Mouse (Mus musculus) limb, embryonic 11.5 days (tissue): ENCODE measurements around the gene Slc22a4. TPM values are rescaled to one million over a fixed set of nuclear protein-coding genes. Genes with fewer than 3 reads are reported as not detected.
A peak's percentile ranks its signal among the peaks of the same experiment; 100 is the strongest.

Experiments used
- ATAC-seq: fragments of 200-750 bp; cut with Nextera tagmentation; 2 replicates; pipeline ENCODE4 v1.8.0; 2017; ENCODE audit warnings: low read depth; ENCODE audit not compliant: insufficient number of reproducible peaks, low FRiP score, low TSS enrichment
- DNase-seq: peaks from one replicate; pipeline ENCODE4 v3.0.0-alpha.2; 2015; ENCODE audit warnings: low spot score
- H3K27ac ChIP-seq: fragments of 300-500 bp; sonication (generic); replicated peaks from 2 replicates; pipeline ENCODE4 v1.5.1; 2014; ENCODE audit warnings: low read depth, mild to moderate bottlenecking, low read length
- H3K27me3 ChIP-seq: fragments of 300-500 bp; sonication (generic); 2 replicates; pipeline ENCODE4 v1.6.1; 2014; ENCODE audit warnings: mild to moderate bottlenecking, low read length, mixed read lengths; ENCODE audit not compliant: control insufficient read depth, insufficient read depth
- H3K36me3 ChIP-seq: fragments of 300-500 bp; sonication (generic); 2 replicates; pipeline ENCODE4 v1.6.1; 2014; ENCODE audit warnings: mild to moderate bottlenecking, low read length, moderate library complexity, mixed read lengths; ENCODE audit not compliant: control insufficient read depth, insufficient read depth
- H3K4me1 ChIP-seq: fragments of 300-500 bp; sonication (generic); 2 replicates; pipeline ENCODE4 v1.6.1; 2014; ENCODE audit warnings: low read length, mixed read lengths; ENCODE audit not compliant: control insufficient read depth, insufficient read depth
- H3K4me2 ChIP-seq: fragments of 300-500 bp; sonication (generic); 2 replicates; pipeline ENCODE4 v1.6.1; 2014; ENCODE audit warnings: low read depth, mild to moderate bottlenecking, moderate library complexity; ENCODE audit not compliant: severe bottlenecking
- H3K4me3 ChIP-seq: fragments of 300-500 bp; sonication (generic); 2 replicates; pipeline ENCODE4 v1.5.1; 2014; ENCODE audit warnings: low read depth, low read length
- H3K9ac ChIP-seq: fragments of 300-500 bp; sonication (generic); 2 replicates; pipeline ENCODE4 v1.6.1; 2014; ENCODE audit warnings: mild to moderate bottlenecking, low read length
- H3K9me3 ChIP-seq: fragments of 300-500 bp; sonication (generic); 2 replicates; pipeline ENCODE4 v1.6.1; 2016; ENCODE audit warnings: low read length; ENCODE audit not compliant: control insufficient read depth
- WGBS: fragments of 180-500 bp; shearing (Covaris S2); extraction: QIAGEN DNeasy Blood & Tissue Kit; methylation state at CpG from one replicate; pipeline ENCODE4 v1.1.7; 2014; 5-methylcytosine and 5-hydroxymethylcytosine counted together
- polyA plus RNA-seq: library from polyadenylated mRNA; unstranded; fragments of >200 nt; fragmentation: Nextera tagmentation; extraction: Ambion mirVana; gene quantifications from 2 replicates; pipeline ENCODE4 v1.2.1, GENCODE M21; 2014

Gene Slc22a4
- polyA plus RNA-seq, 1 experiment from 2014 or later, result 0.89 TPM

DNA sequence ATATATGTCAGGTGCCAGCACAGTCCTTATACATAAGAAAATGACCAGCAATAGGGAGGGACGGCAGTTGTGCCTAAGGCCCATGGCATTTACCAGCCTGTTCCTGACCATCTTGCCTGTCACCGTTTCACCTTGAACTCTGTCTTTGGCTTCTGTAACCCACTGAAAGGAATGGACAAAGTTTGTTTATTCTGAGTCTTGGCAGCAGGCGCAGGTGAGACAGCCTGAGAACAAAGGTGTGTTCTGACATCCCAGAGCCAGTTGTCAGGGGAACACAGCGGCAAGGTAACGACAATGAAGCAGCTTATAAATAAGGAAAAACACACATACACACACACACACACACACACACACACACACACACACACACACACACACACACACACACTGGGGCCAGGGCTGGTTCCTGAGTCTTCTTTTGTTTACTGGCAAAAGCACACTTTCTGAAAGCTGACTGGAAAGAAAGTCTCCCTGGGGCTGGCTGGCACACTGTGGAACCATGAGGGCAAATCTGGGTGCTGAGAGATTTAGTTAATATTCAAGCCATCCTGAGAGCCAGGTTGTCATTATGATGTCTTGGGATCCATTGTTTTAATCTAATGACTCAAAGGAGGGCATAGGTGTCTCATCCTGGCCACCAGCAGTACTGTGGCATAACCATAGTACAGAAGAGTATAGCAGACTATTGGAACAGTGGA lies 6.3 kb downstream of the Slc22a4 start:
- H3K27ac ChIP-seq, result no peak overlapping the region
- no peaks in the 10 kb centered on the region for H3K9me3 ChIP-seq
- WGBS, result 92% methylated on average over 5 of the region's 5 CpGs
- ATAC-seq, result no peak
- DNase-seq, result no peak
- no peaks in the 10 kb centered on the region for H3K27me3 ChIP-seq
- no peak overlapping the region for H3K9ac ChIP-seq
- H3K4me2 ChIP-seq, result no peak overlapping the region
- no peak overlapping the region for H3K4me3 ChIP-seq
- no peaks in the 10 kb centered on the region; the same call in 1 of the 2 replicates for H3K36me3 ChIP-seq
- H3K4me1 ChIP-seq, result no peaks in the 10 kb centered on the region

DNA sequence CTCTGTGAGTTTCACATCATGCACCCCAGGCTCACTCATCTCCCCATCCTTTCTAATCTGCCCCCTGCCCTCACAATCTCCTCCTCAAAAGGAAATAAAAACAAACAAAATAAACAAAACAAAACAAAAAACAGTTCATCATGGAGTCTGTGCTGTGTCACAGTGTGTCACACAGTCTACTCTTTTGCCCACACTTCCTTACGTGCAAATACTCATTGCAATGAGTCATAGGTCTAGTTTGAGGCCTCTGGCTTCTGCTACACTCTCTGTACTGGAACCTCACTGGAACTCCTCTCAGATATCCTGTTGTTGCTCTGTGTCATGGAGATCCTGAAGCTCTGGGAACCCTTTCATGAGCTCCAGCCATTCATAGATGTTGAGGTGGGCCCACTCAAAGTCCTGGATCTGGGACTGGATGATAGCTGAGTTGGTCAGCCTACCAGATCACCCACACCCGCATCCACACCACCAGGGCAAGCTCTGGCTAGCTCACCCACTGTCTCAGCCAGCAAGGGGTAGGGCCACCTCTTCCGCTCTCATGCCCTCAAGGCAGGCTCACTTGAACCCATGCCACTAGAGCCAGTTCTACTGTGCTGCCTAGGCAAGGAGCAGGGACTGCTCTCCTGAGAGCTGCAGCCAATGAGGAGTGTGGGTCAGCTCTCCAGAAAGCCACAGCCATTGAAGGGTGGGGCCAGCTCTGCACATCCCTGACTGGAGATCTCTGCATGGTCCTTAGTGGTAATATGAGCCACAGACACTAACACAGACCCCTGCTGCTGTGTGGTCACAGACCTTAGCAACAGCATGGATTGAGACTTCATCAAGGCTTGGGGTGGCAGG lies 8.8 kb downstream of the Slc22a4 start:
- Histone ChIP-seq H3K9me3 (no peaks in the 10 kb centered on the region), H3K4me2 (no peak overlapping the region), H3K36me3 (no peaks in the 10 kb centered on the region; the same call in 1 of the 2 replicates), H3K4me3 (no peak overlapping the region), H3K9ac (no peak overlapping the region), H3K27me3 (no peaks in the 10 kb centered on the region), H3K27ac (no peak overlapping the region), H3K4me1 (no peaks in the 10 kb centered on the region)
- ATAC-seq (no peak), DNase-seq (no peak)
- 82% methylated on average over 3 of the region's 3 CpGs for WGBS

DNA sequence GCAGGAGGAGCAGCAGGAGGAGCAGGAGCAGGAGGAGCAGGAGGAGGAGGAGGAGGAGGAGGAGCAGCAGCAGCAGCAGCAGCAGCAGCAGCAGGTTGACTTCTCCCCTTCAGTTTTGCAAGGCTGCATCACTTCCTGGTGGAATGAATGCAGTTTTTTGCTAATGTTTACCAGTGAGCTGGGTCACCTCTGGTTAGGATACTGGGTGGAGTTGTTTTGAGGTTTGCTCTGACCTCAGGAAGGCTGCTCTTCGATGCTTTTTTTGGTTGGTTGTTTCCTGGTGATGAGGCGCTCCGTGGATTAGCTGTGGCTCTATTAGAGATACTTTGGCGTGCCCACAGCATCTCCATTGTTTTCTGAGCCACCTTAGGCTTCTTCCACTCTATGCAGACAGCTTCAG lies 10.3 kb downstream of the Slc22a4 start:
- H3K4me3 ChIP-seq, result no peak overlapping the region
- H3K4me2 ChIP-seq, result no peak overlapping the region
- no peak overlapping the region for H3K9ac ChIP-seq
- H3K27me3 ChIP-seq, result no peaks in the 10 kb centered on the region
- WGBS, result 83% methylated on average over 4 of the region's 4 CpGs
- ATAC-seq (no peak), DNase-seq (no peak)
- H3K4me1 ChIP-seq, result no peaks in the 10 kb centered on the region
- no peak overlapping the region for H3K27ac ChIP-seq
- no peaks in the 10 kb centered on the region for H3K9me3 ChIP-seq
- H3K36me3 ChIP-seq, result no peaks in the 10 kb centered on the region

DNA sequence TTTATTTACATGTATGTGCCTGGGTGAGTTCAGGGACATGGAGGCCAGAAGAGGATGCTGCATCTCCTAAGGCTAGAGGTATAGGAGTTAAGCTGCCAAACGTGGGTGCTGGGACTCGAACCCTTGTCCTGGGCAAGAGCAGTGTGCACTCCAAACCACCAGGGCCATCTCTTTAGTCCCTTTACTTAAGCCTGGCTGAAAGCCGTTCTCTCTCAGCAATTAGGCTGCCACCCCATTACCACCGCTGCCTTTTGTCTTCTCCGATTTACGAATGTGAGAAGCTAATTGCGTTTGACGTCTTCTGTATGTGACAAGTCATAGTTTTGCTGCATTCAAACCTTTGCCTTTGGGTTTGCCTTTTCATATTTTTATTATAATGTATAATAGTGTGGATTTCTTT lies 11.8 kb downstream of the Slc22a4 start:
- 64% methylated on average over 8 of the region's 8 CpGs for WGBS
- Histone ChIP-seq H3K9ac (no peak overlapping the region), H3K27ac (no peak overlapping the region), H3K27me3 (no peaks in the 10 kb centered on the region), H3K4me3 (no peak overlapping the region), H3K9me3 (no peaks in the 10 kb centered on the region), H3K4me1 (no peaks in the 10 kb centered on the region), H3K4me2 (no peak overlapping the region), H3K36me3 (no peaks in the 10 kb centered on the region)
- ATAC-seq (no peak), DNase-seq (no peak)

DNA sequence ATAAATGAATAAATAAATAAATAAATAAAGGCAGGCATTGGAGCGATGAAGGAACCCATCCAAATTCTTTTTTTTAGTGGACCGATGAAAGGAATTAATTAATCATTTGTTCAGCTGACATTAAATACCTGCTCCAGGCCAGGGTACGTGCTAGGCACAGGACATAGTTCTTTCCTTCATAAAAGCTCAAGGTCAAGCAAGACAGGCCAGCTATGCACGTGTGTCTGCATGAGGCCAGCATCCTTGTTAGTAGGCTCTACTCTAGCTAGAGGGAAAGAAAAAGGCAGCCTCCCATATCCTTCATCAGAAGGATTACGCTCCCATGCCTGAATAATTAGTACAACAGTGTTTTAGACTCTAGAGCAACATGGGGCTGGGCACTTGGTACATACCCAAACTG lies 14.9 kb downstream of the Slc22a4 start:
- Histone ChIP-seq H3K36me3 (no peaks in the 10 kb centered on the region), H3K4me2 (no peak overlapping the region), H3K4me3 (no peak overlapping the region), H3K27me3 (no peaks in the 10 kb centered on the region), H3K9ac (no peak overlapping the region), H3K4me1 (no peaks in the 10 kb centered on the region; the same call in 1 of the 2 replicates), H3K27ac (no peak overlapping the region), H3K9me3 (no peaks in the 10 kb centered on the region)
- 84% methylated on average over 5 of the region's 5 CpGs for WGBS
- ATAC-seq (no peak), DNase-seq (no peak)

DNA sequence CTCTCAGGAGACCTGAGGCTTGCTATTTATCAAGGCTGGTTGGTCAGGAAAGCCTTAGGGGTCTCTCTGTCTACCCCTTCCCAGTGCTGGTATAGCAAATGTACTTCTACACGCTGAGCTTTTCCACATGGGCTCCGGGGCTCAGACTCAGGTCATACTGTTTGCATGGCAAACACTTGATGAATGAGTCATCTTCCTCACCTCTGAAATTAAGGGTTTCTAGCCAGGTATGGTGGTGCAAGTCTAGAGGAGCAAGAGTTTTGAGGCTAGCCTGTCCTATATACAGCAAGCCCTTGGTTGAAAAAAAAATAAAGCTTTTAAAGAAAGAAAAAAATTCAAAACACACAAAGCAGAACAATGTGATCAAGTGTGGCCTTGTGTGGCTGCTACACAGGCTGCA lies 16.6 kb downstream of the Slc22a4 start:
- H3K4me1 ChIP-seq, result no peaks in the 10 kb centered on the region; the same call in 1 of the 2 replicates
- WGBS, result 92% methylated on average over 2 of the region's 2 CpGs
- no peaks in the 10 kb centered on the region for H3K27me3 ChIP-seq
- no peak overlapping the region for H3K4me2 ChIP-seq
- no peaks in the 10 kb centered on the region for H3K9me3 ChIP-seq
- no peak overlapping the region for H3K9ac ChIP-seq
- ATAC-seq, result no peak
- no peak overlapping the region for H3K27ac ChIP-seq
- H3K4me3 ChIP-seq, result no peak overlapping the region
- no peaks in the 10 kb centered on the region for H3K36me3 ChIP-seq
- no peak for DNase-seq

DNA sequence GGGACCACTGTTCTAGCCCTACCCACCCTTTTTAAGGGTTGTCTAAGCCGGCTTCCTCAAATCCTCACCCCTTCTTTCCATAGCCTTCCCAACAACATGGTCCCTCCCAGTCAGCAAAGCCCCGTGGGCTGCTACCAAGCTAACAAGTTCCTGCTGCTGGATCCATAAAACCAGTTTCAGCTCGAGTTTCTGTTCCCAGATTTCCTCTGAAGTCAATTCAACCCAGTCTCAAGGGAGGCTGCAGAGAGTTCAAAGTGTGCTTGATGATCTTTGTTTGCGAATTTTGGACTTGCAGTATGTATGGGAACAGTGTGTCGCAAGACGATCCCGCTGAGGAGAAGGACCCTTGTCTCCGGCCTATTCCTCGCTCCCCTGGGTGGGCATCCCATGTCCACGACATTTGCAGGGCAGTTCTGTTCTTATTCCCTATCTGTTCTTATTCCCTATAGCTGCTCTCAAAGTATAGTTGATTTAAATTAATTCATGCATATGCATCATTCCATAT lies 19.4 kb downstream of the Slc22a4 start:
- ATAC-seq (no peak), DNase-seq (peak; percentile 27)
- Histone ChIP-seq H3K27ac (no peak overlapping the region), H3K4me1 (no peaks in the 10 kb centered on the region; the same call in 1 of the 2 replicates), H3K4me2 (no peak overlapping the region), H3K36me3 (no peaks in the 10 kb centered on the region), H3K4me3 (no peak overlapping the region), H3K27me3 (no peaks in the 10 kb centered on the region), H3K9ac (no peak overlapping the region), H3K9me3 (no peaks in the 10 kb centered on the region)
- 63% methylated on average over 10 of the region's 10 CpGs for WGBS

DNA sequence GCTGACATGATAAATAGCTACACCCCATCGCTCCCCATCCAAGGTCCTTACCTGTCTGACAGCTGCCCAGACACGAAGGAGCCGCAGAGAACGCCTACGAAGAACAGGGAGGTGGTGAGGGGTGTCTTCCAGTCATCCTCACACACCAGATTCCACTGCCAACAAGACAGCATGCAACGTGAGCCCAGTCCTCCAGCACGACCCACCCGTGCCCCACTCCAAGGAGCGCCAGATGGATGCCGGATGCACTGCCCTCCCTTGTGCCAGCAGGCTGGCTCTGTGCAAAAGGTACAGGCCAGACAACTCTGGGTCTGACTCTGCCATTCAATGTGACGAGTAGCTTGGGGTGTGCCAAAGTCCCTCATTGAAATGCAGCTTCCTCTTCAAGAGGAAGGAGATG lies 20.2 kb downstream of the Slc22a4 start:
- ATAC-seq (no peak), DNase-seq (no peak)
- no peaks in the 10 kb centered on the region; the same call in 1 of the 2 replicates for H3K4me1 ChIP-seq
- H3K27ac ChIP-seq, result no peak overlapping the region
- WGBS, result 87% methylated on average over 11 of the region's 11 CpGs
- no peak overlapping the region for H3K4me3 ChIP-seq
- H3K9ac ChIP-seq, result no peak overlapping the region
- no peak overlapping the region for H3K4me2 ChIP-seq
- H3K36me3 ChIP-seq, result no peaks in the 10 kb centered on the region
- no peaks in the 10 kb centered on the region for H3K9me3 ChIP-seq
- H3K27me3 ChIP-seq, result no peaks in the 10 kb centered on the region
